Mouse (Mus musculus) right cerebral cortex, adult 18-20 months (tissue): ENCODE measurements around the gene Ncaph.
A peak's percentile ranks its signal among the peaks of the same experiment; 100 is the strongest.
"Not testable (repeated sequence)": the region's sequence is repeated elsewhere in the genome, so short reads cannot be mapped to it uniquely, and the experiment has no call there.

Experiments
- DNase-seq: peaks from one replicate; pipeline ENCODE4 v3.0.0; 2022; ENCODE audit warnings: mixed read lengths

The Ncaph gene

GRCm38 (mm10) chr2:127133621-127134461 lies at the start of gene Ncaph:
Gene Ncaph, minus strand, starts transcription at chr2:127133954.
- DNase-seq: peak; percentile 90

- DNase-seq: peak; percentile 91
These were observed 49.0 kb upstream of the Ncaph start for GRCm38 (mm10) chr2:127182598-127183381.

GRCm38 (mm10) chr2:127166261-127166660 lies 32.5 kb upstream of the Ncaph start:
- not testable (repeated sequence) for DNase-seq

GRCm38 (mm10) chr2:127165675-127166074 lies 31.9 kb upstream of the Ncaph start:
- no peak for DNase-seq

- no peak for DNase-seq
These were observed 11.9 kb upstream of the Ncaph start for GRCm38 (mm10) chr2:127145699-127146098.

GRCm38 (mm10) chr2:127143158-127144063 lies 9.7 kb upstream of the Ncaph start, which contains the start of gene Itpripl1:
Gene Itpripl1, minus strand, starts transcription at chr2:127143442.
- DNase-seq: peak; percentile 40

GRCm38 (mm10) chr2:127142577-127143157 lies 8.9 kb upstream of the Ncaph start:
- DNase-seq: no peak

GRCm38 (mm10) chr2:127142031-127142430 lies 8.3 kb upstream of the Ncaph start:
- no peak for DNase-seq

- peak; percentile 14 for DNase-seq
These were observed 6.3 kb upstream of the Ncaph start for GRCm38 (mm10) chr2:127140011-127140410.

GRCm38 (mm10) chr2:127139605-127140004 lies 5.9 kb upstream of the Ncaph start:
- DNase-seq: no peak

GRCm38 (mm10) chr2:127139094-127139493 lies 5.3 kb upstream of the Ncaph start:
- DNase-seq: no peak

- no peak for DNase-seq
These were observed 4.7 kb upstream of the Ncaph start for GRCm38 (mm10) chr2:127138449-127138848.

GRCm38 (mm10) chr2:127137838-127138420 lies 4.2 kb upstream of the Ncaph start:
- DNase-seq: no peak

GRCm38 (mm10) chr2:127136979-127137378 lies 3.2 kb upstream of the Ncaph start:
- DNase-seq: no peak

GRCm38 (mm10) chr2:127135255-127135654 lies 1.5 kb upstream of the Ncaph start:
- not testable (repeated sequence) for DNase-seq

GRCm38 (mm10) chr2:127131353-127131752 lies 2.4 kb downstream of the Ncaph start:
- no peak for DNase-seq

- no peak for DNase-seq
These were observed 4.8 kb downstream of the Ncaph start for GRCm38 (mm10) chr2:127128926-127129325.

GRCm38 (mm10) chr2:127121591-127122235 lies 12.0 kb downstream of the Ncaph start:
- DNase-seq: no peak

- DNase-seq: no peak
These were observed 24.8 kb downstream of the Ncaph start for GRCm38 (mm10) chr2:127108986-127109385.

GRCm38 (mm10) chr2:127092000-127092399 lies 41.8 kb downstream of the Ncaph start:
- no peak for DNase-seq

GRCm38 (mm10) chr2:127090151-127090550 lies 43.6 kb downstream of the Ncaph start:
- not testable (repeated sequence) for DNase-seq
